Mouse (Mus musculus) kidney, adult 10 weeks (tissue): Measurements from ENCODE around the gene Tmem265. TPM values are rescaled to one million over a fixed set of nuclear protein-coding genes. Genes with fewer than 3 reads are reported as not detected.

Experiments
- polyA plus RNA-seq: library from polyadenylated mRNA; stranded (reverse); fragments of 350-450 nt; fragmentation: Illumina TruSeq; extraction: RNeasy Lipid Tissue Mini Kit (QIAGEN cat#74804); gene quantifications from one replicate; pipeline ENCODE4 v1.2.3, GENCODE M21; 2014; ENCODE audit warnings: low read depth, low replicate concordance

Gene Tmem265
- polyA plus RNA-seq = not detected

GRCm38 (mm10) chr7:127561340-127561858, at the start of gene Tmem265:
Tmem265 (plus strand) TSS chr7:127561390.

GRCm38 (mm10) chr7:127511808-127512230, 49.4 kb upstream of the Tmem265 start, which contains the start of gene Srcap:
Srcap (plus strand) TSS chr7:127511983.

GRCm38 (mm10) chr7:127519284-127519683, 41.9 kb upstream of the Tmem265 start, which contains the start of gene Gm42715:
Gm42715 (plus strand) TSS chr7:127519584.

GRCm38 (mm10) chr7:127572895-127573471, 11.8 kb downstream of the Tmem265 start, which contains the start of gene Phkg2:
Phkg2 (plus strand) TSS chr7:127573340.

GRCm38 (mm10) chr7:127588011-127588871, 27.1 kb downstream of the Tmem265 start, which contains the start of the genes Ccdc189 and Rnf40:
Ccdc189 (minus strand) TSS chr7:127588595.
Rnf40 (plus strand) TSS chr7:127588767.

GRCm38 (mm10) chr7:127614891-127615843, 54.0 kb downstream of the Tmem265 start, which contains the start of gene Zfp629:
Zfp629 (minus strand) TSS chr7:127615797.

Other genes starting within 250 kb of the Tmem265 start
- 4.7 TPM for gene Zfp768, start 215.8 kb upstream of the Tmem265 start, polyA plus RNA-seq
- gene Zfp747, start 185.3 kb upstream of the Tmem265 start, polyA plus RNA-seq = 1.6 TPM
- gene 9130019O22Rik, start 174.2 kb upstream of the Tmem265 start, polyA plus RNA-seq = 0.97 TPM
- gene E430018J23Rik, start 167.8 kb upstream of the Tmem265 start, polyA plus RNA-seq = 0.69 TPM
- 2.5 TPM for gene Zfp764, start 154.6 kb upstream of the Tmem265 start, polyA plus RNA-seq
- 0.89 TPM for gene Zfp688, start 139.3 kb upstream of the Tmem265 start, polyA plus RNA-seq
- gene Zfp689, start 112.2 kb upstream of the Tmem265 start, polyA plus RNA-seq = 0.89 TPM
- gene Prr14, start 101.8 kb upstream of the Tmem265 start, polyA plus RNA-seq = 10.5 TPM
- gene Fbrs, start 82.2 kb upstream of the Tmem265 start, polyA plus RNA-seq = 6.2 TPM
- 7.5 TPM for gene Srcap, start 49.4 kb upstream of the Tmem265 start, polyA plus RNA-seq
- gene Gm42715, start 41.8 kb upstream of the Tmem265 start, polyA plus RNA-seq = 4.0 TPM
- 15.2 TPM for gene Phkg2, start 11.9 kb downstream of the Tmem265 start, polyA plus RNA-seq
- gene Ccdc189, start 27.2 kb downstream of the Tmem265 start, polyA plus RNA-seq = 0.73 TPM
- gene Rnf40, start 27.4 kb downstream of the Tmem265 start, polyA plus RNA-seq = 1.3 TPM
- gene Zfp629, start 54.4 kb downstream of the Tmem265 start, polyA plus RNA-seq = 6.6 TPM
- gene Bcl7c, start 147.5 kb downstream of the Tmem265 start, polyA plus RNA-seq = 1.6 TPM
- gene Ctf1, start 151.3 kb downstream of the Tmem265 start, polyA plus RNA-seq = 6.3 TPM
- not detected for gene Ctf2, start 170.8 kb downstream of the Tmem265 start, polyA plus RNA-seq
- 0.28 TPM for gene Fbxl19, start 183.2 kb downstream of the Tmem265 start, polyA plus RNA-seq
- 3.0 TPM for gene Orai3, start 208.4 kb downstream of the Tmem265 start, polyA plus RNA-seq
- gene Setd1a, start 215.3 kb downstream of the Tmem265 start, polyA plus RNA-seq = 4.2 TPM
- gene Gm49388, start 224.2 kb downstream of the Tmem265 start, polyA plus RNA-seq = not detected
- 9.7 TPM for gene Hsd3b7, start 239.2 kb downstream of the Tmem265 start, polyA plus RNA-seq